Mouse (Mus musculus) heart, postnatal 36 days (tissue): ENCODE results near the gene Scamp3. TPM values are rescaled to one million over a fixed set of nuclear protein-coding genes. Genes with fewer than 3 reads are reported as not detected.
A peak's percentile ranks its signal among the peaks of the same experiment; 100 is the strongest.

Source experiments
- DNase-seq, 2 experiments: peaks; one replicate each; pipeline ENCODE4 v3.0.0; 2021 to 2022
- intact Hi-C: fragments of 180-260 bp; cut with DNase I; formaldehyde crosslinking; loops from one replicate; pipeline ENCODE4 v1.15.1; 2025
- total RNA-seq, 2 experiments: library from RNA; stranded (reverse); gene quantifications; 2 replicates each; pipeline ENCODE4 v1.2.3; 2021

The Scamp3 gene
- total RNA-seq, 2 experiments from 2014 or later, result 49.8 to 49.9 TPM

DNA sequence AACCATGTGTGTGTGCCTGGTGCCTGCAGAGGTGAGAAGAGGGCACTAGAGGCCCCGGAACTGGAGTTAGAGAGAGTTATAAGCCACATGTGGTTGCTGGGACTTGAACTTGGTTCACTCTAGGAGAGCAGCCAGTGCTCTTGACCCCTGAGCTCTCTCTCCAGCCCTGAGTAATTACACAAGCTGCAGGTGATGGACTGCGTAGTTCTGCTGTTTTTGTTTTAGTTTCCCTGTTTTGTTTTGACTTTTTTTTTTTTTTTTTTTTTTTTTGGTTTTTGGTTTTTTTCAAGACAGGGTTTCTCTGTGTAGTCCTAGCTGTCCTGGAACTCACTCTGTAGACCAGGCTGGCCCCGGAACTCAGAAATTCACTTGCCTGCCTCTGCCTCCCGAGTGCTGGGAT lies 15.5 kb upstream of the Scamp3 start:
- DNase-seq, result no peak
- intact Hi-C loops, result loop anchor here (10.0 kb wide), 2 partner anchors 217 to 247 kb away; partner anchors contain the start of gene Msto1

DNA sequence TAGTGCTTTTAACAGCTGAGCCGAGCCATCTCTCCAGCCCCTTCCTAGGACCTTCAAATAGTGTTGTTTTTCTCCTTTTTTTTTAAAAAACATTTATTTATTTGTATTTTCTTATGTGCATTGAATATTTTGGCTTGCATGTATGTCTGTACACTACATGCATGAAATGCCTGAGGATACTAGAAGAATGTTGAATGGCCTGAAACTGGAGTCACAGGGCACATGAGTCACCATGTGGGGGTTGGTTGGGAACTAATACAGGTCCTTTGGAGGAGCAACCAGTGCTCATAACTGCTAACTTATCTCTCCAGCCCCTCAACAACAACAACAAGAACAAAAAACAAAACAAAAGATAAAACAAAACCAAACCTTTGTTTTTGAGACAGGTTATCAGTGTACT lies 14.2 kb upstream of the Scamp3 start:
- intact Hi-C loops, result loop anchor here (10.0 kb wide), 2 partner anchors 218 to 248 kb away; partner anchors contain the start of gene Msto1
- no peak for DNase-seq

DNA sequence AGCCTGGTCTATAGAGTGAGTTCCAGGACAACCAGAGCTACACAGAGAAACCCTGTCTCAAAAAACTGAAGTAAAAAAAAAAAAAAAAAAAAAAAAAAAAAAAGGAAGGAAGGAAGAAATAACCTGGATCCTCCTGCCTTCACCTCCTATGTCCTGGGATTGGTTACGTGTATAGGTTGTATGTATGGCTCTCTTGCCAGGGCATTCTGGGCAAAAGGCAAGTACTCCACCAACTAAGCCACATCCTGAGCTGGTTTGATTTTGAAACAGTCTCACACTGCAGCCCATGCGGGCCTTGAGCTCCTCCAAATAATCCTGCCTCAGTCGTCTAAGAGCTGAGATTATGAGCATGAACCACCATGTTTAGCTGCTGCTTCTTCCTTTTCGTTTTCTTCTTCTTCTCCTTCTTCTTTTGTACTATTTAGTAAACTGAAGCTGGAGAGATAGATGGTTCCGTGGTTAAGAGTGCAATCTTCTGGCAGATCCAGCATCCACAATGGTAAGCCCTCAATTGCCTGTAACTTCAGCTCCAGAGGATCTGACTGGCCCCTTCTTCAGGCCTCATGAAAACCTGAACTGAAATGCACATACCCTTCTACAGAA lies 13.5 kb upstream of the Scamp3 start:
- intact Hi-C loops, result loop anchor here (2.0 to 10.0 kb wide), 3 partner anchors 73 to 249 kb away; partner anchors contain the start of gene Msto1

DNA sequence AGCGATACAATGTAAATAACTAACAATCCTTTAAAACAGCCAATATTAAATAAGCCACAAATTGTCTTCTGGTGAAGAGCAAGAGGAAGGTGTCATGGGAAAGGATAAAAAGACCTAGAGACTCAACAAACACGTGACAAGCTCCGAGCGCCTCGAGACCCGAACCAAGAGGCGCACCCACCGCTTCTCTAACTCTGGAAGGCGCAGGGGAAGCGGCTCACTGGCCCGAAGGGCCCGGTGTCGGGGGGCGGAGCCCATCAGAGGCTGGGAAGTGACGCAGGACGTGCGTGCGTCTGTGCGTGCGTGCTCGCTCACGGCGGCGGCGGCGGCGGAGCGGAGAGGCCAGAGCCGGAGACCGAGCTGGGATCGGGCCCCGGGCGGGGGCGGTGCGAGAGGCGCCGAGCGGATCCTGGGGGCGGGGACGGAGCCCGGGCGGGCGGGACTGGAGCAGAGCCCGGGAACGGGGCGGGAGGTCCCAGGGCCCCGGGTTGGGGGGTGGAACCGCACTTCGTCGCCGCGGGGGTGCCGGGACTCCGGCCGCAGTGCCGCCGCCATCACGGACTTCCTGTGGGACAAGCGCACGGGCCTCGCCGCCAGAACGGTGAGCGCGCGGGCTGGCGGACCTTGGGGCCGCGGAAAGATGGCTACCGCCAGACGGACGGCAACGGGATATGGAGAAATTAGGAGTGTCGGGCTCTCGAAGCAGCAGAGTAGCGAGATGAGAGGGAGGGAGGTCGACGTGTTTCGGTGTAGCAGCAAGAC lies 12.6 kb upstream of the Scamp3 start, which contains the start of gene Clk2:
Gene Clk2 (plus strand): TSS at position 290 of the 762 bp plus-strand sequence.
- intact Hi-C loops, result loop anchor here (2.0 to 10.0 kb wide), 3 partner anchors 74 to 250 kb away; partner anchors contain the start of gene Msto1

More for the DNA sequence above, 13.5 kb upstream of the Scamp3 start:
- no peak for DNase-seq

DNA sequence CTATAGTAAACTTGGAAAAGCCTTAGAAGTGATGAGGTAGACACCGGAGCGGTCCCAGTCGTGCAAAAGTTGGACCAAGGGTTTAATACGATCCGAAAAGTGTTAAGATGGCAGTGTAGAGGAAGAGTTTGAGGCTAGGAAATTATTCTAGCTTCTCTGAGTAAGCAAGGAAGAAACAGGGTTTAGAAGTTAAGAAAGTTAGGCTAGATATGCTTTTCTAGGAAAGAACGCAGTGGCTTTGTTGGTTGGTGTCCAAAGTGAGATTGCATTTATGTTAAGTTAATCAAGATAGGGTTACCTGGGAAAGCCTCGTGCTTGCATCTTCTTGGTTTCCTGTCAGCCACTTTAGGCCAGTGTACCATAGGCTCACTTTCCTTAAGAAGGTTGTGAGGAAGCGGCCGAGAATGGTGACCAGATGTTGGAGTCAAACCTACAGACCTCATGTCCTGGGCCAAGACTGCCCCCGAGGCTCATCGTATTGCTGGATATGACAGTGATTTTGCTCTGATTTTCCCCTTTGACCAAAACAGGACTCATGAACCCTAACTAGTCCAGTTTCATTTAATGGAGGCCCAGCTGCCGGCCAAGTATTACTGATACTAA lies 11.9 kb upstream of the Scamp3 start:
- intact Hi-C loops, result loop anchor here (2.0 to 10.0 kb wide), 3 partner anchors 75 to 251 kb away; partner anchors contain the start of gene Msto1
- DNase-seq, result no peak

More for the DNA sequence above, 12.6 kb upstream of the Scamp3 start, which contains the start of gene Clk2:
- DNase-seq, result peak; percentile 94 to 95

DNA sequence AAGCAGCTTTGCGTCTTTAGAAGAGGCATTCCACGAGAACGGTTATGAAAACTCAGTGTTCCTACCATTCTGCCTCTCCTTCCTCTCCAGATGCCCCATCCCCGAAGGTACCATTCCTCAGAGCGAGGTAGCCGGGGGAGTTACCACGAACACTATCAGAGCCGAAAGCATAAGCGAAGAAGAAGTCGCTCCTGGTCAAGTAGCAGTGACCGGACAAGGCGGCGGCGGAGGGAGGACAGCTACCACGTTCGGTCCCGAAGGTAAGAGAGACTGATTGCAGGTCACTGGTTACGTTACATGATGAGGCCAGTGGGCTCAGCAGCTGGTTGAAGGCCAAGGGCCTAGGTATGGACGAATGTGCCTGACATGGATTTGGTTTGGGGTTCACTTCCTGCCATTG lies 10.3 kb upstream of the Scamp3 start:
- DNase-seq, result no peak

DNA sequence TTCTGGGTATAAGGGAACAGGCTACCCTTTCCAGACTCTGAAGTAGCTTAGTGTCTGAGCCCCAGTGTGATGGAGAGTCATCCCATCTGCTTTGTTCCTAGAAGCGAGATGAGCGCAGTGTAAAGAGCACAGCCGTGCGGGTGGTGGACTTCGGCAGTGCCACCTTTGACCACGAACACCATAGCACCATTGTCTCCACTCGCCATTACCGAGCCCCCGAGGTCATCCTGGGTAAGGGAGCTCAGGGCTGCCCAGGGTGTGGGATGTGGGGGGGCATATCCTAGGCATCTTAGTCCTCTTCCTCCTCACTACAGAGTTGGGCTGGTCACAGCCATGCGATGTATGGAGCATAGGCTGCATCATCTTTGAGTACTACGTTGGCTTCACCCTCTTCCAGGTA lies 2.4 kb upstream of the Scamp3 start:
- DNase-seq, result no peak
- intact Hi-C loops, result no loop called here

More for the DNA sequence above, 10.3 kb upstream of the Scamp3 start:
- intact Hi-C loops, result loop anchor here (10.0 kb wide), 2 partner anchors 222 to 252 kb away; partner anchors contain the start of gene Msto1

DNA sequence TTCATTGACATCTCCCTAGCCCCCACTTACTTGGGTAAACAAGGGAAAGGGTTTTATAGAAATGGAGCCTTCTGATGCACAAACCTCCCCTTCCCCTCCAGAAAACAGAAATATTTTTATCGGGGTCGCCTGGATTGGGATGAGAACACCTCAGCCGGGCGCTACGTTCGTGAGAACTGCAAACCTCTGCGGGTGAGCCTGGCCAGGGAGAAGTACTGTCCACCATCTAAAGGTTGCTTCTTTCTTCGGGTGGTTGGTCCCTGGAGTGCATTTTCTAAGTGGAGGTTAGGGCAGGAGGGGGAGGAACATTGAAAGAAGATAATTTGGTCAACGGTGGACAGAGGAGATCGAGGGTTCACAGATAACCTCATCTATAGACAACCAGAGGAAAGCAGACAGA lies 1.7 kb upstream of the Scamp3 start:
- DNase-seq, result no peak
- intact Hi-C loops, result no loop called here

DNA sequence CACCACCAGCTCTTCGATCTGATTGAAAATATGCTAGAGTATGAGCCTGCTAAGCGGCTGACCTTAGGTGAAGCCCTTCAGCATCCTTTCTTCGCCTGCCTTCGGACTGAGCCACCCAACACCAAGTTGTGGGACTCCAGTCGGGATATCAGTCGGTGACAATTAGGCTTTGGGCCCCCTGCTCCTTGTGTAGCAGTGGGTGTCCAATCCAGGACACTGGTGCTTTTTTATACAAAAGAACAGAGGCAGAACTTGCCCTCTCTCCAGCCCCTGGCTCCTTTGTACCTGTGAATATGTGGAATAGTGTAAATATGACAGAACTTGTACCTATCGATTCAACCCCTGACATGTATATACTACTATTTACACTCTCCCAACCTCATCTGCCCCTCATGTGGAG lies 852 bp upstream of the Scamp3 start:
- intact Hi-C loops, result no loop called here
- no peak for DNase-seq

DNA sequence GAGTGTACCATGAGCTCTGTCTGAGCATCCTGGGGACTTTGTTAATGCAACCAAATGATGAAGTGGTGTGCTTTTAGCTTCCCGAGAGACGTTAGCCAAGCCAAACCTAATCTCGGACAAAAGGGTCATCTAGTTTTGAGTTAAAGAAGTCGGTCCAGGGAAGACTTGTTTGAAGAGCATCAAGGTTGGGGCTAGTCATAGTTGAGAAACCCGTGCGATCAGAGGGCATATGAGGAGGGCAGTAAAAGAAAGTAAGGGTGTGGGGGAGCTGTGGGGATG lies 773 bp downstream of the Scamp3 start:
- DNase-seq, result no peak
- intact Hi-C loops, result no loop called here

DNA sequence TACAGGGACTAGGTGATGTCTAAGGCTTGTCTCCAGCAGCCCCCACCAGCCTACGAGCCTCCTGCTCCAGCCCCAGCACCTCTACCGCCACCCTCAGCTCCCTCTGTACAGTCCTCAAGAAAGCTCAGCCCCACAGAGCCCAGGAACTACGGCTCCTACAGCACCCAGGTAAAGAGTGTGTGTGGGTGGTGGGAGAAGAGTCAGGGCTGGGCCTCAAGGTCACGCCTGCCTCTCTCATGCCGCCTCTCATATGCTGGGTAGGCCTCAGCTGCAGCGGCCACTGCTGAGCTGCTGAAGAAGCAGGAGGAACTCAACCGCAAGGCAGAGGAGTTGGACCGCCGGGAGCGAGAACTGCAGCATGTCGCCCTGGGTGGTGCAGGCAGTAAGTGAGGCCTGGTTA lies 1.8 kb downstream of the Scamp3 start:
- intact Hi-C loops, result no loop called here
- no peak for DNase-seq

DNA sequence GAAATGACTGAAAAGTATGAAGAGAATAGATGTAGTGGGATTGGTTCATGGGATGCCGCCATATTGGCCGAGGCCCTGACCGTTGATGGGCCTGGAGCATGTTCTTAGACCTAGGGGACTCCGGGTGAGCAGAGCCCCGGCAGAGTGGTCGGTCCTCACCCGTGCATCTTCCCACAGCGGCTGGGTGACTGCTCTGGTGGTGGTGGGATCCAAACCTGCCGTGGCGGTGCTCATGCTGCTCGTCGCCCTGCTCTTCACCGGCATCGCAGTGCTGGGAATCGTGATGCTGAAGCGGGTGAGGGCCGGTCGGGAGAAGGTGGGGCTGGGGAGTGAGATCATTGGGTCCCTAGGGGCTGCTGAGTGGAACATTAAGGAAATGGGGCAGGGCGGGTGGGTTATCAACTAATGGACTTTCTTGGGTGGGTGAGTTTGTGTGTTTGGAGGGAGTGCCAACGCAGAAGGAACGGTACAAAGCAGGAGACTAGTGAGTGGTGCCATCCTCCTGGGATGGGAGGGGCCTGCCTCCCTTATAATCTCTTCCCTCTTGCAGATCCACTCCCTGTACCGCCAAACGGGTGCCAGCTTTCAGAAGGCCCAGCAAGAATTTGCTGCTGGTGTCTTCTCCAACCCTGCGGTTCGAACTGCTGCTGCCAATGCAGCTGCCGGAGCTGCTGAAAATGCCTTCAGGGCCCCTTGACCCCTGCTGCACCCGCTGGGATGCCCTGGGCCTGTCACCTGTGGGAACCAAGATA lies 4.7 kb downstream of the Scamp3 start:
- DNase-seq, result no peak
- intact Hi-C loops, result no loop called here

DNA sequence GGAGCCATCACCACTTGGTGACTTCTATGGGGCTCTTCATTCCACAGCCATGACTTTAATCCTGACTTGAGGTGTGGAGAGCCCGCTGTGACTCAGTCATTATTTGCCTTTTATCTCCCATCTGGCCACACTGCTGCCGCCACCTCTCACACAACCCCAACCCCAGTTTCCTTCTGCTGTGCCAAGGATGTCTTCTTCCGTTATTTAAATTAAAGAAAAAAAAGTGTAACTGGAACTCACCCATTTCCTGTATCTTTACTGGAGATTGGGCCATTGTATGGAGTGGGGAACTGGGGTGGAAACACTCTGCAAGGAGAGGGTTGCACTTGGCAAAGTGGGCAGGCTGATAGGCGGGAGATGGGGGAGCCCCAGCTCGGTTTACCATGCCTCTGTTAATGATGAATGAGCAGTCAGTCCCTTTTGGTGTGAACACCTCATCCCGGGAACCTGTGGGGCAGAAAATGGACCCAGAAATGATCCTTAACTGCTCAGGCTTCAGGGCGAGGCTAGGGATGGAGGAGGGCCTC lies 5.3 kb downstream of the Scamp3 start:
- intact Hi-C loops, result no loop called here

DNA sequence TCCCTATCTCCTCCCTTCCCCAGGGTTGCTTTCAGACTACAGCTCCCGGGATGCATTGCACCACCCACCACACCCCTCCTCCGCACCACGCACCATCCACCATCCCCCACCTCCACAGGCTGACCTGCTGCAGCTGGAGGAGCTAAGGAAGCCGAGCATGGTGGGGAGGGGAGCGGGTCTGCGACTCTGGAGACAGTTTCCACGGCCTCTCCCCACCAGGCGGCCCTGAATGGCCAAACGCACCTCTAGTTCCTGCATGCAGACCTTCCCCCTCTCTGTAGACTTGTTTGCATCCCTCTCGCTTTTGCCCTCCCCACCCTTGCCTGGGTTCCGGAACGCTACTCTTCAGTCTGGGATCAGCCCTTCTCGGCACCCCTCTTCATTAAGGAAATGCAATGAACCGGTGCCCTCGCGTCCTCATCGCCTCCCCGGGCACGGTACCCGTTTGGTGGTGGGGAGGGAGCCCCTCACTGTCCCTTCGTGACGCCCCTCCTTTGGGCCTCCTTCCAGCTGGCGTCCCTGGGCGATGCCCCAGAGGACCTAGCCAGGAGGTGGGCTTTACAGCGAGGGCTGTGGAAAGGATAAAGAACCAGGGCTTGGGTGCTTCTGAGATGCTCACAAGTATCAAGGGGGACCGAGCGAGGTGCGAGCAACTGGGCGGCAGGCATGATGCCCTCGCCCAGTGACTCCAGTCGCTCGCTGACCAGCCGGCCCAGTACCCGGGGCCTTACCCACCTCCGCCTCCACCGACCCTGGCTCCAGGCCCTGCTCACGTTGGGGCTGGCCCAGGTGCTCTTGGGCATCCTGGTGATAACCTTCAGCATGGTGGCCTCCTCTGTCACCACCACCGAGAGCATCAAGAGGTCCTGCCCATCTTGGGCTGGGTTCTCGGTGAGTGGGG lies 6.0 kb downstream of the Scamp3 start, which contains the start of gene Fam189b:
Gene Fam189b (plus strand): TSS at position 86 of the 901 bp plus-strand sequence.
- peak; percentile 74 to 81 for DNase-seq
- intact Hi-C loops, result no loop called here

More for the DNA sequence above, 5.3 kb downstream of the Scamp3 start:
- DNase-seq, result no peak

DNA sequence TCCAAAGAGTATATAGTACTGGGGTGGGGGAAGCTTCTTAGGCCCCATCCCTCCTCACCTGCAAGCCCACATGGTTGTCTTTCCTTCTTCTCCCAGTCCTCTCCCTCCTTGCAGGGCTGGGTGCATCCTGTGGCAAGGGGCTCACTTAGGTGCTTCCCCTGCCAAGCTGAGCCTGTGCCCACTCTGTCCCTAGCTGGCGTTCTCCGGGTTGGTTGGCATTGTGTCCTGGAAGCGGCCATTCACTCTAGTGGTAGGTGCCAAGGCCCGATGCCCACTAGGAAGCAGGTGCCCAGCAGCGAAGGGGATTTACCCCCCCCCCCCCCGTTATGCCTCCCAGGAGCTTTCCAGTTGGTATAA lies 6.7 kb downstream of the Scamp3 start:
- intact Hi-C loops, result no loop called here
- no peak for DNase-seq

DNA sequence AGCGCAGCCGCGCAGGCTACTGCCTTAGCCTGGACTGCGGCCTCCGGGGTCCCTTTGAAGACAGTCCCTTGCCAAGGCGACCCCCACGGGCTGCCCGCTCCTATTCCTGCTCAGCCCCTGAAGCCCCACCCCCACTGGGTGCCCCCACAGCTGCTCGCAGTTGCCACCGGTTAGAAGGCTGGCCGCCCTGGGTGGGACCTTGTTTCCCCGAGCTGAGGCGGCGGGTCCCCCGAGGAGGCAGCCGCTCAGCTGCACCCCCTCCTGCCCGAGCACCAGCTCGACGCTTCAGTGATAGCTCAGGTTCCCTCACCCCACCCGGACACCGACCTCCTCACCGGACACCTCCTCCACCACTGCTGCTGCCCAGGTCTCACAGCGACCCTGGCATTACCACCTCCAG lies 9.9 kb downstream of the Scamp3 start:
- no peak for DNase-seq
- intact Hi-C loops, result no loop called here

DNA sequence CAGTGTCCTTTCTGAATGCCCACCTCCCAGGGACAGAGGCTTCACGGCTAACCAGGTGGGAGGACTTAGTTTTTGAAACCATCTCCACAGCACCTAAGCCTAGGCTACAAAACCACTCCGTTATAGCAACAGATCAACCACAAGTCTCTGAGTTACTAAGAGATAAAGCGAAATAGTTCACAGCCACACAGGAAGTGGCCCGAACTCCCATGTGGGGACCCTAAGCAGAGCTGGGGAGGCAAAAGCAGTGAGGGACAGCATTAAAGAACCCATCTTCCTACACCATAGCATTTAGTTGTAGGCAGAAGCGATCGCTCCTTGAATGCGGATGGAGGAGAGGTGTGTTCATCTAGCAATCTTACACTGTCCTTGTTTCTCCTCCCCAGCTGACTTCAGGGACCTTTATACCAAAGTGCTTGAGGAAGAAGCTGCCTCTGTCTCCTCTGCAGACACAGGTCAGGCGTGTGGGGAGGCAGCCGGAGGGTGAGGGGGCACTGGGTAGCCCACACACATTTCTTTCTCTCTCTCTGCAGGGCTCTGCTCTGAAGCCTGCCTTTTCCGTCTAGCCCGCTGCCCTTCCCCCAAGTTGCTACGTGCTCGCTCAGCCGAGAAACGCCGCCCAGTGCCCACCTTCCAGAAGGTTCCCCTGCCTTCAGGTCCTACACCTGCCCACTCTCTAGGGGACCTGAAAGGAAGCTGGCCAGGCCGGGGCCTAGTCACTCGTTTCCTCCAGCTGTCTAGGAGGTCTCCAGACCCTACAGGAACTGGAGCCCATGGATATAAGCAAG lies 10.6 kb downstream of the Scamp3 start:
- DNase-seq, result no peak
- intact Hi-C loops, result no loop called here

DNA sequence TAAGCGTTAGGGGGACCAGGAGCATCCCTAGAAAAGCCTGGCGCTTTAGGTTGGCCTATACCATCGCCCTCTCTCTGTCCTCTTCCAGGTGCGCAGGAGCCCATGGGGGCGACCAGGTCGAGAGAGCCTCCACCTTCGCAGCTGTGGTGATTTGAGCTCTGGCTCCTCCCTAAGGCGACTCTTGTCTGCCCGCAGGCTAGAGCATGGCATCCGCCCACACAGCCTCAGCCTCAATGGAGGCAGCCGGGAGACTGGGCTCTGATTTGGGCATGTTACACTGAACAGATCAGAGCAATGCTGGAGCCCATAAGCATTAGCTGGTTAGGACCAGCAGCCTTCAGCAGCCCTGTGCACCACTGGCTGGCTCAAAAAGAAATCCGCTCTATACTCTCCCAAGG lies 11.2 kb downstream of the Scamp3 start:
- intact Hi-C loops, result no loop called here

DNA sequence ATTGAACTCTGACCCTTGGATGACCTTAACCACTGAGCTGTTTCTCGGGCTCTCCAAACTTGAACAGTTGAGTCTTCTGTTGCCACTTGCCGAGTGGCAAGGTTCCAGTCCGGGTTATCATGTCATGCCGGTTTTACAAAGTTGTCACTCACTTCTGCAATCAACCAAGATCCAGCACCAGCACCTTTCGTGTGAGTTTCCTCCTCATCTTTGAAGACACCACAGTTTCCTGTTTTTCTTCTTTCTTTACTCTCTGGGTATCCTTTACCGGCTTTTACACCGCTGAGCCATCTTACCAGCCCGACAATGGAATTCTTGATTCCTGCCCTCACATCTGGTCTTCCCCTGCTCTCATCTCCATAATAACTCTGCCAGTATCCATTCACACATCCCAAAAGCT lies 13.2 kb downstream of the Scamp3 start:
- intact Hi-C loops, result no loop called here
- DNase-seq, result no peak

More for the DNA sequence above, 11.2 kb downstream of the Scamp3 start:
- DNase-seq, result no peak
